Mouse (Mus musculus) megakaryocyte, embryonic 14.5 days (primary cell): ENCODE measurements around the gene Zfp568. TPM values are rescaled to one million over a fixed set of nuclear protein-coding genes. Genes with fewer than 3 reads are reported as not detected.
A peak's percentile ranks its signal among the peaks of the same experiment; 100 is the strongest.

ENCODE experiments used
- H3K27me3 ChIP-seq: replicated peaks from 2 replicates; pipeline ENCODE3; 2012; ENCODE audit warnings: inconsistent platforms
- H3K36me3 ChIP-seq: replicated peaks from 2 replicates; pipeline ENCODE3; 2012; ENCODE audit warnings: low read length, inconsistent platforms, mixed read lengths
- H3K4me1 ChIP-seq: 2 replicates; pipeline ENCODE4 v1.6.1; 2012; ENCODE audit warnings: inconsistent platforms
- H3K4me3 ChIP-seq: replicated peaks from 2 replicates; pipeline ENCODE3; 2012; ENCODE audit warnings: moderate library complexity, mild to moderate bottlenecking, inconsistent platforms
- H3K9me3 ChIP-seq: 2 replicates; pipeline ENCODE4 v1.6.1; 2012; ENCODE audit warnings: inconsistent platforms
- FLI1 ChIP-seq: IDR thresholded peaks from 2 replicates; pipeline ENCODE4 v1.6.1; 2012; ENCODE audit warnings: low read length, inconsistent platforms, mixed read lengths
- GATA1 ChIP-seq: IDR thresholded peaks from 3 replicates; pipeline ENCODE4 v1.6.1; 2012; ENCODE audit warnings: mixed read lengths, low read length, inconsistent platforms, borderline replicate concordance
- polyA plus RNA-seq: library from polyadenylated mRNA; stranded (reverse); fragments of >175 nt; gene quantifications from 2 replicates; pipeline ENCODE4 v1.2.3, GENCODE M21; 2012; ENCODE audit warnings: low replicate concordance; ENCODE audit not compliant: insufficient read depth

The Zfp568 gene
- polyA plus RNA-seq, 1 experiment: 0.43 TPM

GRCm38 (mm10) chr7:30010551-30011195, 26.9 kb downstream of the Zfp568 start:
- TF ChIP-seq GATA1: no peak
- TF ChIP-seq FLI1: no peak
- Histone ChIP-seq H3K4me1 (peaks cover 7% of the 10 kb centered on the region; the same call in 1 of the 2 replicates), H3K4me3 (no peak overlapping the region), H3K9me3 (no peaks in the 10 kb centered on the region), H3K36me3 (peaks cover 85% of the 10 kb centered on the region), H3K27me3 (no peaks in the 10 kb centered on the region)

- TF ChIP-seq GATA1: no peak
- no peak for TF ChIP-seq FLI1
- Histone ChIP-seq H3K4me1 (peaks cover 6% of the 10 kb centered on the region; the same call in 1 of the 2 replicates), H3K36me3 (peaks cover 84% of the 10 kb centered on the region), H3K9me3 (no peaks in the 10 kb centered on the region), H3K27me3 (no peaks in the 10 kb centered on the region), H3K4me3 (no peak overlapping the region)
Observed at GRCm38 (mm10) chr7:30012956-30013363, 29.2 kb downstream of the Zfp568 start.

- Histone ChIP-seq H3K27me3 (no peaks in the 10 kb centered on the region), H3K4me3 (no peak overlapping the region), H3K36me3 (peaks cover 85% of the 10 kb centered on the region), H3K4me1 (peaks cover 4% of the 10 kb centered on the region; the same call in 1 of the 2 replicates), H3K9me3 (no peaks in the 10 kb centered on the region)
- TF ChIP-seq FLI1 (no peak), GATA1 (no peak)
Observed at GRCm38 (mm10) chr7:30017226-30017625, 33.5 kb downstream of the Zfp568 start.

- H3K36me3 ChIP-seq: peaks cover 89% of the 10 kb centered on the region
- no peaks in the 10 kb centered on the region for H3K4me1 ChIP-seq
- H3K27me3 ChIP-seq: no peaks in the 10 kb centered on the region
- TF ChIP-seq GATA1 (no peak), FLI1 (no peak)
- H3K4me3 ChIP-seq: no peak overlapping the region
- no peaks in the 10 kb centered on the region for H3K9me3 ChIP-seq
Observed at GRCm38 (mm10) chr7:30019543-30019942, 35.8 kb downstream of the Zfp568 start.

- H3K27me3 ChIP-seq: no peaks in the 10 kb centered on the region
- H3K4me3 ChIP-seq: no peak overlapping the region
- H3K4me1 ChIP-seq: peaks cover 3% of the 10 kb centered on the region; the same call in 1 of the 2 replicates
- TF ChIP-seq GATA1: no peak
- H3K9me3 ChIP-seq: no peaks in the 10 kb centered on the region
- peaks cover 83% of the 10 kb centered on the region for H3K36me3 ChIP-seq
Observed at GRCm38 (mm10) chr7:30023324-30023723, 39.6 kb downstream of the Zfp568 start.

GRCm38 (mm10) chr7:30023800-30024199, 40.0 kb downstream of the Zfp568 start:
- Histone ChIP-seq H3K4me1 (peaks cover 7% of the 10 kb centered on the region), H3K27me3 (no peaks in the 10 kb centered on the region), H3K4me3 (no peak overlapping the region), H3K9me3 (no peaks in the 10 kb centered on the region), H3K36me3 (peaks cover 78% of the 10 kb centered on the region)
- TF ChIP-seq GATA1 (no peak), FLI1 (no peak)

- peaks cover 66% of the 10 kb centered on the region for H3K36me3 ChIP-seq
- H3K9me3 ChIP-seq: no peaks in the 10 kb centered on the region
- no peaks in the 10 kb centered on the region for H3K27me3 ChIP-seq
- peaks cover 7% of the 10 kb centered on the region for H3K4me1 ChIP-seq
- no peak for TF ChIP-seq FLI1
- no peak overlapping the region for H3K4me3 ChIP-seq
Observed at GRCm38 (mm10) chr7:30025358-30025757, 41.6 kb downstream of the Zfp568 start.

- Histone ChIP-seq H3K36me3 (peaks cover 50% of the 10 kb centered on the region), H3K4me3 (peak overlapping the region; percentile 13), H3K4me1 (peaks cover 7% of the 10 kb centered on the region), H3K27me3 (no peaks in the 10 kb centered on the region), H3K9me3 (no peaks in the 10 kb centered on the region)
- TF ChIP-seq FLI1 (no peak), GATA1 (no peak)
Observed at GRCm38 (mm10) chr7:30027331-30027730, 43.6 kb downstream of the Zfp568 start.

GRCm38 (mm10) chr7:30028572-30028971, 44.8 kb downstream of the Zfp568 start:
- TF ChIP-seq GATA1 (no peak), FLI1 (no peak)
- Histone ChIP-seq H3K36me3 (peaks cover 37% of the 10 kb centered on the region), H3K9me3 (peaks cover 1% of the 10 kb centered on the region), H3K4me1 (peaks cover 7% of the 10 kb centered on the region), H3K4me3 (no peak overlapping the region), H3K27me3 (no peaks in the 10 kb centered on the region)

GRCm38 (mm10) chr7:30030677-30031076, 46.9 kb downstream of the Zfp568 start:
- Histone ChIP-seq H3K9me3 (peaks cover 13% of the 10 kb centered on the region), H3K36me3 (peaks cover 18% of the 10 kb centered on the region), H3K4me1 (peaks cover 7% of the 10 kb centered on the region), H3K4me3 (no peak overlapping the region), H3K27me3 (no peaks in the 10 kb centered on the region)
- no peak for TF ChIP-seq GATA1
- no peak for TF ChIP-seq FLI1
